Mouse (Mus musculus) lung, adult 2 months (tissue): Measurements from ENCODE around the gene Nrxn3.

Experiments used
- CTCF ChIP-seq: fragments of 200-500 bp; IDR thresholded peaks from 2 replicates; pipeline ENCODE4 v1.5.1; 2011; ENCODE audit warnings: mild to moderate bottlenecking, low read length, control low read depth; ENCODE audit not compliant: insufficient read depth
- POLR2A ChIP-seq: fragments of 200-500 bp; IDR thresholded peaks from 2 replicates; pipeline ENCODE4 v1.6.1; 2011; ENCODE audit warnings: low read depth, mild to moderate bottlenecking, control low read depth, low read length, borderline replicate concordance; ENCODE audit errors: extremely low read depth

GRCm38 (mm10) chr12:89436519-89436918, 713.8 kb downstream of the Nrxn3 start:
- TF ChIP-seq CTCF: no peak
- no peak for TF ChIP-seq POLR2A
